Mouse (Mus musculus): Measurements from ENCODE around the gene Cyp4f39.
"Not testable (repeated sequence)": the region's sequence is repeated elsewhere in the genome, so short reads cannot be mapped to it uniquely, and the experiment has no call there.

The Cyp4f39 gene

GRCm38 (mm10) chr17:32532356-32532755, 79.8 kb downstream of the Cyp4f39 start:
- DNase-seq: not testable (repeated sequence)

GRCm38 (mm10) chr17:32534068-32534467, 81.5 kb downstream of the Cyp4f39 start:
- no peak for DNase-seq

GRCm38 (mm10) chr17:32536051-32536866, 83.7 kb downstream of the Cyp4f39 start, which contains the start of gene Cyp4f16:
Gene Cyp4f16, plus strand, starts transcription at chr17:32536558.
- peak; percentile 90 for DNase-seq

DNA sequence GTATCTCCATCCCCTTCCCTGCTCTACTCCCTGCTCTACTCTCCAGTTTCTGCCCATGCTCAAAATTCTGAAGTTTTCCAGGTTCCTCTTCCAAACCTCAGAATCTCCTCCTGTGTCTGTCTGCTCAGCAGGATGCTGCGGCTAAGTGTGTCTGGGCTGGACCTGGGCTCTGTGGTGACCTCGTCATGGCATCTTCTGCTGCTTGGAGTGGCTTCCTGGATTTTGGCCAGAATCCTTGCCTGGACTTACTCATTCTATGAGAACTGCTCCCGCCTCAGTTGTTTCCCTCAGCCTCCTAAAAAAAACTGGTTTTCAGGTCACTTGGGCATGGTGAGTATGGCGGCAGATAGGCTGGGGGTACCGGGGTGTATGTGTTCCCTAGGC, 84.3 kb downstream of the Cyp4f39 start:
- peak; percentile 45 for DNase-seq
